Mouse (Mus musculus) large intestine, adult 2 months (tissue): Measurements from ENCODE around the gene Lhx8. TPM values are rescaled to one million over a fixed set of nuclear protein-coding genes. Genes with fewer than 3 reads are reported as not detected.

Experiments used
- DNase-seq: peaks from one replicate; pipeline ENCODE4 v3.0.0-alpha.2; 2012; ENCODE audit warnings: low read depth, low spot score
- WGBS: fragments of 180-500 bp; shearing (Covaris S2); methylation state at CpG from one replicate; pipeline ENCODE4 v1.1.7; 2018; 5-methylcytosine and 5-hydroxymethylcytosine counted together
- polyA plus RNA-seq: library from polyadenylated mRNA; depleted of rRNA; stranded (reverse); fragments of >200 nt; gene quantifications from 2 replicates; pipeline ENCODE4 v1.2.3, GENCODE M21; 2012

Lhx8 gene
- polyA plus RNA-seq, 1 experiment: not detected

DNA sequence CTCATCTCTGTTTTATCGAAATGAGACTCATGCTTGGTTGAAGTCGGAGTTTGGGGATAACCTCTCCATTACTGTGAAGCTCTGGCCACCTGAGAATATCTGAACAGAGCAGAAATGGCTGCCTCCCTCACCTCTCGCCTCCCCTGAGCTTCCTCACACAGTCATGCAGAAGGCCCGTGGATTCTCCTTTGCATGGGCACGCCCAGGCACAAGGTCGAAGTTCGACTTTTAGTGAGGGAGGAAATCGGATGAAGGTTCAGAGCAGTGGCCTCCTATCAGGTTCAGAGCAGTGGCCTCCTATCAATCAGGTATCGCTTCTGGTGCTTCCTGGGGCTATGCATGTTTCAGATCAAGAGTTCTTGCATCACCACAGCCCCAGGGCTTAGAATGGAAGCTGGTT, 62.1 kb downstream of the Lhx8 start:
- DNase-seq: peak; percentile 33
- WGBS: 35% methylated on average over 9 of the region's 9 CpGs

DNA sequence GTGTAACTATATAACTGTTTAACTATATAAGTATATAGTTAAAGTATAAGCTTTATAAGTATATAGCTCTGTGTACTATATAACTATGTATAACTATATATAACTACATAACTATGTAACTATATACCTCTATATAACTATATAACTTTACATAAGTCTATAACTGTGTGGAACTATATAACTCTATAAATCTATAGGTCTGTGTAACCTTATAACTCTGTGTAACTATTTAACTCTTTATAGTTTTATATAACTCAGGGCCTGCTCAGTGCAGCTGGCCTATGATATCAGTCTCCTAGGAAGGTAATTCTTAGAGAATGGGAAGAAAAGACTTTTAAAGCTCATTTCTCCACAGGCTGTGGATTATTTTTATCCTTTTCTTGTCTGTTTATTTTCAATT, 73.1 kb downstream of the Lhx8 start:
- no peak for DNase-seq
